Mouse (Mus musculus): ENCODE results near the gene Phf11c. TPM values are rescaled to one million over a fixed set of nuclear protein-coding genes. Genes with fewer than 3 reads are reported as not detected.
"Not testable (repeated sequence)": the region's sequence is repeated elsewhere in the genome, so short reads cannot be mapped to it uniquely, and the experiment has no call there.

The Phf11c gene
- polyA plus RNA-seq, 1 experiment from 2014 or later: 0.18 TPM

GRCm38 (mm10) chr14:59435206-59435605 is 40.0 kb upstream of the Phf11c start:
- no peak for DNase-seq (ENCODE audit: low spot score)
- Histone ChIP-seq H3K9me3 (ENCODE audit: control insufficient read depth, low read length) (no peaks in the 10 kb centered on the region), H3K4me2 (replicated peaks; ENCODE audit: low read depth) (no peak overlapping the region), H3K27me3 (ENCODE audit: control insufficient read depth, insufficient read depth, low read length) (no peaks in the 10 kb centered on the region), H3K4me1 (replicated peaks; ENCODE audit: control insufficient read depth, insufficient read depth) (peaks cover 3% of the 10 kb centered on the region), H3K27ac (replicated peaks) (no peak overlapping the region), H3K36me3 (ENCODE audit: control insufficient read depth, insufficient read depth, low read length) (no peaks in the 10 kb centered on the region), H3K4me3 (ENCODE audit: low read depth, low read length) (no peak overlapping the region), H3K9ac (ENCODE audit: low read length) (no peak overlapping the region)
- no peak for ATAC-seq (ENCODE audit: low FRiP score, low TSS enrichment)
- no peak for TF ChIP-seq EP300 (optimal IDR thresholded peaks at IDR 0.05)
- no peak for TF ChIP-seq CTCF (IDR thresholded peaks at IDR 0.05; ENCODE audit: low read depth)

GRCm38 (mm10) chr14:59433902-59434301 is 38.7 kb upstream of the Phf11c start:
- Histone ChIP-seq H3K4me1 (replicated peaks; ENCODE audit: control insufficient read depth, insufficient read depth) (no peaks in the 10 kb centered on the region), H3K9ac (ENCODE audit: low read length) (no peak overlapping the region), H3K27me3 (ENCODE audit: control insufficient read depth, insufficient read depth, low read length) (no peaks in the 10 kb centered on the region), H3K27ac (replicated peaks) (no peak overlapping the region), H3K4me2 (replicated peaks; ENCODE audit: low read depth) (no peak overlapping the region), H3K4me3 (ENCODE audit: low read depth, low read length) (no peak overlapping the region), H3K9me3 (ENCODE audit: control insufficient read depth, low read length) (no peaks in the 10 kb centered on the region), H3K36me3 (ENCODE audit: control insufficient read depth, insufficient read depth, low read length) (no peaks in the 10 kb centered on the region)
- TF ChIP-seq CTCF (IDR thresholded peaks at IDR 0.05; ENCODE audit: low read depth) (no peak), EP300 (optimal IDR thresholded peaks at IDR 0.05) (no peak)
- ATAC-seq (ENCODE audit: low FRiP score, low TSS enrichment) (no peak), DNase-seq (ENCODE audit: low spot score) (no peak)
- WGBS: 60% methylated on average over 2 of the region's 2 CpGs

- DNase-seq (ENCODE audit: low spot score): no peak
- H3K27ac ChIP-seq (replicated peaks): no peak overlapping the region
- H3K4me1 ChIP-seq (replicated peaks; ENCODE audit: control insufficient read depth, insufficient read depth): no peaks in the 10 kb centered on the region
- H3K4me2 ChIP-seq (replicated peaks; ENCODE audit: low read depth): no peak overlapping the region
- no peaks in the 10 kb centered on the region for H3K27me3 ChIP-seq (ENCODE audit: control insufficient read depth, insufficient read depth, low read length)
- WGBS: 71% methylated on average over 1 of the region's 1 CpGs
- H3K36me3 ChIP-seq (ENCODE audit: control insufficient read depth, insufficient read depth, low read length): no peaks in the 10 kb centered on the region
- H3K9me3 ChIP-seq (ENCODE audit: control insufficient read depth, low read length): no peaks in the 10 kb centered on the region
- no peak for ATAC-seq (ENCODE audit: low FRiP score, low TSS enrichment)
- no peak overlapping the region for H3K4me3 ChIP-seq (ENCODE audit: low read depth, low read length)
- TF ChIP-seq EP300 (optimal IDR thresholded peaks at IDR 0.05): no peak
- no peak overlapping the region for H3K9ac ChIP-seq (ENCODE audit: low read length)
Measured at GRCm38 (mm10) chr14:59430556-59430955, 35.4 kb upstream of the Phf11c start.

GRCm38 (mm10) chr14:59422912-59423663 is 27.9 kb upstream of the Phf11c start:
- no peaks in the 10 kb centered on the region for H3K9me3 ChIP-seq (ENCODE audit: control insufficient read depth, low read length)
- DNase-seq (ENCODE audit: low spot score) (no peak), ATAC-seq (ENCODE audit: low FRiP score, low TSS enrichment) (no peak)
- H3K9ac ChIP-seq (ENCODE audit: low read length): no peak overlapping the region
- no peaks in the 10 kb centered on the region; the same call in 1 of the 2 replicates for H3K36me3 ChIP-seq (ENCODE audit: control insufficient read depth, insufficient read depth, low read length)
- H3K4me2 ChIP-seq (replicated peaks; ENCODE audit: low read depth): no peak overlapping the region
- no peaks in the 10 kb centered on the region for H3K4me1 ChIP-seq (replicated peaks; ENCODE audit: control insufficient read depth, insufficient read depth)
- H3K27ac ChIP-seq (replicated peaks): no peak overlapping the region
- 82% methylated on average over 11 of the region's 11 CpGs for WGBS
- H3K4me3 ChIP-seq (ENCODE audit: low read depth, low read length): no peak overlapping the region
- H3K27me3 ChIP-seq (ENCODE audit: control insufficient read depth, insufficient read depth, low read length): no peaks in the 10 kb centered on the region
- no peak for TF ChIP-seq EP300 (optimal IDR thresholded peaks at IDR 0.05)
- TF ChIP-seq CTCF (IDR thresholded peaks at IDR 0.05; ENCODE audit: low read depth): no peak

- no peak overlapping the region for H3K4me3 ChIP-seq (ENCODE audit: low read depth, low read length)
- peaks cover 3% of the 10 kb centered on the region for H3K36me3 ChIP-seq (ENCODE audit: control insufficient read depth, insufficient read depth, low read length)
- WGBS: 88% methylated on average over 4 of the region's 4 CpGs
- no peak overlapping the region for H3K27ac ChIP-seq (replicated peaks)
- no peak overlapping the region for H3K4me2 ChIP-seq (replicated peaks; ENCODE audit: low read depth)
- ATAC-seq (ENCODE audit: low FRiP score, low TSS enrichment): no peak
- TF ChIP-seq CTCF (IDR thresholded peaks at IDR 0.05; ENCODE audit: low read depth): no peak
- no peak for TF ChIP-seq EP300 (optimal IDR thresholded peaks at IDR 0.05)
- no peaks in the 10 kb centered on the region for H3K27me3 ChIP-seq (ENCODE audit: control insufficient read depth, insufficient read depth, low read length)
- H3K9me3 ChIP-seq (ENCODE audit: control insufficient read depth, low read length): no peaks in the 10 kb centered on the region
- H3K4me1 ChIP-seq (replicated peaks; ENCODE audit: control insufficient read depth, insufficient read depth): no peaks in the 10 kb centered on the region
- DNase-seq (ENCODE audit: low spot score): no peak
- no peak overlapping the region for H3K9ac ChIP-seq (ENCODE audit: low read length)
Measured at GRCm38 (mm10) chr14:59418171-59418570, 23.0 kb upstream of the Phf11c start.

GRCm38 (mm10) chr14:59414979-59415378 is 19.8 kb upstream of the Phf11c start:
- DNase-seq (ENCODE audit: low spot score); H3K4me3 ChIP-seq (ENCODE audit: low read depth, low read length); H3K4me2 ChIP-seq (replicated peaks; ENCODE audit: low read depth); H3K4me1 ChIP-seq (replicated peaks; ENCODE audit: control insufficient read depth, insufficient read depth); H3K27me3 ChIP-seq (ENCODE audit: control insufficient read depth, insufficient read depth, low read length); H3K36me3 ChIP-seq (ENCODE audit: control insufficient read depth, insufficient read depth, low read length); ATAC-seq (ENCODE audit: low FRiP score, low TSS enrichment); H3K27ac ChIP-seq (replicated peaks); H3K9ac ChIP-seq (ENCODE audit: low read length); H3K9me3 ChIP-seq (ENCODE audit: control insufficient read depth, low read length): not testable (repeated sequence)
- 97% methylated on average over 2 of the region's 2 CpGs for WGBS

All from stomach, postnatal 0 days (tissue).